Mouse (Mus musculus) 3134 (cell line): Measurements from ENCODE around the gene Pop5.
A peak's percentile ranks its signal among the peaks of the same experiment; 100 is the strongest.

ENCODE experiments used
- DNase-seq: peaks from one replicate; pipeline ENCODE4 v3.0.0-alpha.2; 2011; ENCODE audit warnings: low spot score; ENCODE audit not compliant: insufficient read length; ENCODE audit errors: extremely low read depth

The Pop5 gene

DNA sequence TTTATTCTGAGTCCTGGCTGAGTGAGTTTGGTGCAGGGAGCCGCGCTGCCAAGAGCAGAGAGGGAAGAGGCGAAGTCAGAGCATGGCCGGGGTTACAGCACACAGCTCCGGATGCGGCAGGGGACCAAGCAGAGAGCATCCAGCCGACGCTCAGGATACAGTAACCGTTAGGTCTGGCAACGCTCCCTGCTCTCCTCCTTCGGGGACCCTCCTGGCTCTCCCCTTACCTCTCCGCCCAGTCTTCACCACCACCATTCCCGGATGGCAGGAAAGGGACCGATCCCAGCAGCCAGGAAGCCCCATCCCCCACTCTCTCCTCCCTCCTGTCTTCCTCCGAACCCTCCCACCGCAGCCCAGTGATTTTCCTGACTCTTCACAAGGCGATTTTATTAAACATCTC is 20.8 kb upstream of the Pop5 start:
- no peak for DNase-seq

DNA sequence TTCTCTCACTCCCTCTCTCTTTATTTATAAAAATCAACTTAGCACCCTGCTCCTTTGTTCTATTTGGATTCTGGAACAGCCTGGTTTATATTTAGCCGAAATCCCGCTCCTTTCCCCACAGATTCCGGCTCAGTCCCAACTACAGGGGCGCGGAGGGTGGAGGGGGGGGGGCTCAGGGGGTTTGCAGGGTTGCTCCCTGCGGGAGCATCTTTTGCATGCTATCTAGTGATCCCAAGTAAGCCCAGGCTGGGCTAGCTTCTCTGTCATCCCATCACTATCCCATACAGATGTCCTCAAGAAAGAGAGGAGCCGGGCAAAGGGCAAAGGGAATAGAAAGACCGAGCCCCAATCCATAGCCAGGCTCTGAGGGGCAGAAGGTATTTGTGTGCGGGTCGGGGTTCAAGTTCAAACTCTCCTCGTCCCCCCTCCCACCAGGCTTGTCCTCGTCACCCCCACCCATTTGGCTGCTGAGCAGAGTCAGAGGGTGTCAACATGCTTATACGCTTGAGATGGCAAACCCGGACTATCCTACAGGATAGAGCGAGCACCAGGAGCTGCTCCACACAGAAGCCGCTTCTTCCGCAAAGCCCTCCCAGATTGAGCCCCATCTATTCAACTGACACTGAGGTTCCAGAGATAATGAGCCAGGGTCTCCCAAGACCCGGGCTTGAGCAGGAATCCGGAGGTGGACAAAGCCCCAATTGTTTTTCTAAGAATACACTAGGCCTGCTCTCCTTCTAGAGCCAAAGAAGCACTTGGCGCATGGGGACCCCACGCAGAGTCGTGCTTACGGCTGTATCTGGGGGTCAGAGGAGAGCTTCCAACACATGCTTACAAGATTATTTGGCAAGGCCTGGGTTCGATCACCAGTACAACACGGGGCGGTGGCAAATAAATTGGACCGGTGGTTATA is 20.1 kb upstream of the Pop5 start:
- no peak for DNase-seq

DNA sequence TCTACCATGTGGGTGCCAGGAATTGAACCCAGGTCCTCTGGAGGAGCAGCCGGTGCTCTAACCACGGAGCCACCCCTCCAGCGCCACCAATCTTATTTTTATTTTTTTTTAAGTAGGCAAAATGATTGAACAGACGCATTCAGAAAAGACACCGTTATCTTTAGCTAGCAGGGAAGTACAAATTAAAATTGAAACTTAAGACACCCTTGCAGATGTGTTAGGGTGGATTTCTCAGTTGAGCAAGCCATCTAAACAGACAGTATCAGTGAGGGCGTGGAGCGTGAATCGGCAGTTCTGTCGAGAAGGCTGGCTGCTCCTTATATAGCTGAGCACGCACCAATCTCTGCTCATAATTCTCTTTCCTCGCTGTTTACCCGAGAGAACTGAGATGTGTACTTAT is 17.6 kb upstream of the Pop5 start:
- no peak for DNase-seq

DNA sequence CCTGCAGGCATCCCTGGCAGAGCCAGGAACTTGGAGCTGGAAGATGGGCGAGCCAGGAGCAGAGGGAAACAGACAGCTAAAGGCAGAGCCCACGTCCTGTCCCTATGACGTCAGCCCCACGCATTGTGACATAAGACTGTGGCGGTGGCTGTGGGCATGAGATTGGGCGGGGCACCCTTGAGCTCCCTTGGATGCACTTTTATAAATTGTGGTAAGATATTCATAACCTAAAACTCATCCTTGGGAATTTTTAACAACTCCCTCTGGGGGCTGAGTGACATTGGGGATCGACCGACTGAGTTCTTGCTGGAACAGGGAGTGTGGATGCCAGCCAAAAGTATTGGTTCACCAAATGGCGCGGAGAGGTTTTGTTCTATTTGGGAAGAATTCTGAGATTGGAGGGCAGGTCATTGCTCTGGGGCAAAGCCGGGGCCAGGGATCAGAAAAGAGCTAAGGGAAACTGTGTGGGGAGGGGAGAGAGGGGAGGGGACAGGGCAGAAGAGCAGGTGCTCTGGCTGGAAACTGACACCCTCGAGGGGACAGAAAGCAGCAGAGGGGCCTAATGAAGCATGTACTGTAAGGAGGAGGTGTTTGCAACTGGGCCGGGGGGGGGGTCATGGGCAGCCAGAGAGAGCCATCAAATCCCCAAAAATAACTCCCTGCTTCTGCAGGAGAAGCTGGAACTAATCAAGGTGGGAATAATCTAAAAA is 14.6 kb upstream of the Pop5 start:
- DNase-seq, result no peak

DNA sequence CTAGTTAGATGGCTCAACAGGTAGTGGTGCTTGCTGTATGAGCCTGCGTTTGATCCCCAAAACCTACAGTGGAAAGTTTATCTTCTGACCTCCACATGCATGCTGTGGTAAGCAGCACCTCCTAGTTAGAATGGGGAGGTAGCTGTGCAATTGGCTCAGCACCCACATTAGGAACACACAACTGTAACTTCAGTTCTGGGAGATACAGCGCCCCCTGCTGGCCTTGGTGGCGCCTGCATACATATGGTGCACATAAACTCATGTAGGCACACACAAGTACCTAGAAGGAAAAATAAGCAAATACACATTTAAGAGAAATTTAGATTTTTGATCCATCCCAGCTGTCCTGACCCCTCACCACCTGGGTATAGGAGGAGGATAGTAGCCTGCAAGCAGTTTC is 13.2 kb upstream of the Pop5 start:
- no peak for DNase-seq

DNA sequence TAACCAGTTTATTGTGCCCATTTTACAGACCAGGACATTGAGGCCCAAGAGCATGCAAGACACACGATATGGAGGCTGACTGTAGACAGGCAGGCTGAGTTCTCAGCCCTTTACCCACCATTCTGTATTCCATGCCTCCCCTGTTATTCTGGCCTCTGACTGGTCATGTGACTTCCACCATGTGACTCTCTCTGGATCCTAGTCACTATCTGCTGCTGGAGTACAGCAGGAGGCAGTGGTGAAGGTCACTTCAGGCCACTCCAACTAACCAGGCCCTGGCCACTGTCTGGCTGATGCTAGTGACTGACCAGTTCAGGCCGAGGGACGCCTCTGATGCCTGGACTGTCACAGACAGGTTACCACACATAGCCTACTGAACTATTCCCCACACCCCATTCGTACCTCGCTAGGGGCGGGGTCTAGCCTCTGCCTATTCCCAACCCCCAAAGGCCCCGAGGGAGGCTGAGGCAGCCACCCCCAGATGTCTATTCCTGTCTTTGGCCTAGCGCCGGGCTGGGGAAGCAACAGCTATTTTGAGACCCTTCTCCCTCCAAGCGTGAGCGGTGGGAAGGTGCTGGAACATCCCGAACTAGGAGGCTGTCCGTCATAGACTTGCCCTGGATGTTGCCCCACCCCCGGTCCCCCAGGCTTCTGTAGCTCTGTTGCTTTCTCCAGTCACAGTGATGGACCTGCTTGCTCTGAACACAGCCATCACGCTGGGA is 4.6 kb upstream of the Pop5 start:
- DNase-seq, result no peak

DNA sequence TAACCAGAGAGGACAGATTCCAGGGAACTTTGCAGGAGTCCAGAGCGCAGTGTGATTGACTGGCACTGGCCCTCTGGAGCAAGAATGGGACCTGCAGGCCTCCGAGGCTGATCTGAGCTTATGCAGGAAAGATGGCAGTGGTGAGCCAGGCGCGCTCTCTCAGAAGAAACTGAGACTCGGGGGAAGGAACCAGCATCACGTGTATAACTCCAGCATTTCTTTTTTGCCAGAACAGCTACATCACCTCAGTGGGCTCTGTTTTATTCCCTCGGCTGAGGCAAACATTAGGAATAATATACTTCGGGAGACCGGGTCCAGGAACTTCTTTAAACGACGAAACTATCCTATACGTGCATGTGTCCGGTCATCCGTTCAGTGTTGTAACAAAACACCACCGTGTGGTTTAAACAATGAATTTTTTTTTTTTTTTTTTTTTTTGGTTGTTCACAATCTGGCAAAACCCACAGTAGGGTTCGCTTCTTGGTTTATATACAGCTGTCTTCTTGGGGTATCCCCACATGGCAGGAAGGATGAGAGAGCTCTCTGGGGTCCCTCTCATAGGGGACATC is 4.0 kb upstream of the Pop5 start:
- no peak for DNase-seq

DNA sequence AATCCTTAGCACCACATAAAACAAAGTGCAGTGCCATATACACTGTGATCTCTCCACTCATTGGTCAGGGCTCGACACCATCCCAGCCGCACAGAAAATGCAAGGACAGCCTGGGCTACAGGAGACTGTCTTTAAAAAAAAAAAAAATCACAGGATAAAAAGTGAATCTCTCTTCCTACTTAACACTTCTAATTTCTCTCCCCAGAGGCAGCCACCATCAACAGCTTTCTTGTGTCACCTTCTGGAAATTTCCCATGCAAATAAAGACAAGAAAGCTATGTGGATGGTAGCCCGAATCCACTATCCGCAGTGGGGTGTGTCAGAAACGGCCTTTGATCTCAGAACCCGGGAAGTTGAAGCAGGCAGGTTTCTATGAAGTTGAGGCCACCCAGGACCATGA is 3.1 kb upstream of the Pop5 start:
- no peak for DNase-seq

DNA sequence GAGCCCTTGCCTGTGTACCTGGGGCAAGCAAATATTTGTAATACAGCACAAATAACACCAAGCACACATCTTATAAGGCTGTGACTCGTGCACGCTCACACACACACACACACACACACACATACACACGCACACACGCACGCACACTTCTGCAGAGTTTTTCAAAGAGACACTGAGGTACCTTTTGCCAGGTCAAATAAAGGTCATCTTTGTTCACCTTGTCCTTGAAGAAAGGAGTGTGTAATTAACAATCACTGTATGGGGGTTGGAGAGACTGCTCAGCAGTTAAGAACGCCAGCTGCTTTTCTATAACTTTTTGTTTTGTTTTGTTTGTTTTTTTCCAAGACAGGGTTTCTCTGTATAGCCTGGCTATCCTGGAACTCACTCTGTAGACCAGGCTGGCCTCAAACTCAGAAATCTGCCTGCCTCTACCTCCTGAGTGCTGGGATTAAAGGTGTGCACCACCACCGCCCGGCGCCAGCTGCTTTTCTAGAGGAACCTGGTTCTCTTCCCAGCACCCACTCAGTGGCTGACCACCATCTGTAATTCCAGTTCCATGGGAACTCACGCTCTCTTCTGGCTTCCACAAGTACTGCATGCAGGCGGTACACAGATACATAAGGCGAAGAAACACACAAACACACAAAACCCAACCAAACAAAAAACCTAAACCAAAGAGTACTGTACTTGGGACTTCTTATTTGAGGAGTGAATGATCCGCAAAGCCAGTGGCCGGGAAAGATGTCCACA is 2.4 kb upstream of the Pop5 start:
- DNase-seq, result no peak

DNA sequence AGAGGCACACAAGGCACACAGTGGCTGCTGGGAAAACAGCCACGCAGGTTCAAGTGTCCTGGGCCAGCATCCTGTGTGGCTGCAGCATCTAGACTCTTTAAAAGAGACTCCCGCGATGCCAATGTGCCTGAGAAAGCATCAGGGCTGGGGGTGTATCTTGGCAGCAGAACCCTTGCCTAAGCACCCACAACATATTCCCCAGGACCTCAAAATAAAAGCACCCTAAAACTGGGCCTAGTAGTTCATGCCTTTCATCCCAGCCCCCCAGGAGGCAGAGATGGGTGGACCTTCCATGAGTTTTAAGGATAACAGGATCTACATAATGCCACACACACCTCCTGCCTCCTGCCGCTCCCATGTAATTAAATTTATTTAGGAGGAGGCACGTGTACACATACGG is 1.1 kb upstream of the Pop5 start:
- DNase-seq, result no peak

DNA sequence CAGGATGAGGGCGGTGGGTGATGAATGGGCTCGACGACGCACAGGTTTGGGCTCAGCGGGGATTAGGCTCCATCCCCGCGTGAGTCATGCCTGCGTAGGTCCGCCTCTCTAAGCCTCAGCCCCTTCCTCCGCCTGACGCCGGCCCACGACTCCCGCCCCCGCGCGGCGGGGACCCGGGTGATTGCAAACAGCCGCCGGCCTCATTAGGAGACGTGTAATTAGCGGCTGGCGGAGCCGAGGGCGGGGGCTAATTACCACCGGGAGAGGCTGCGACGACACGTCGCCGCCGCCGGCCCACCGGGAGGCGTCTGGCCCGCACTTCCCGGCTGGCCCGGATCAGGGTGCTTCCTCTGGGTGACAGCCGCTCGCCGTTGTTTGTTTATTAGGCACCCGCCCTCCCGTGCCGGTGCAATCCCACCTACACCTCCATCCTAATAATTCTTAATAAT is 289 bp upstream of the Pop5 start:
- peak; percentile 64 for DNase-seq

DNA sequence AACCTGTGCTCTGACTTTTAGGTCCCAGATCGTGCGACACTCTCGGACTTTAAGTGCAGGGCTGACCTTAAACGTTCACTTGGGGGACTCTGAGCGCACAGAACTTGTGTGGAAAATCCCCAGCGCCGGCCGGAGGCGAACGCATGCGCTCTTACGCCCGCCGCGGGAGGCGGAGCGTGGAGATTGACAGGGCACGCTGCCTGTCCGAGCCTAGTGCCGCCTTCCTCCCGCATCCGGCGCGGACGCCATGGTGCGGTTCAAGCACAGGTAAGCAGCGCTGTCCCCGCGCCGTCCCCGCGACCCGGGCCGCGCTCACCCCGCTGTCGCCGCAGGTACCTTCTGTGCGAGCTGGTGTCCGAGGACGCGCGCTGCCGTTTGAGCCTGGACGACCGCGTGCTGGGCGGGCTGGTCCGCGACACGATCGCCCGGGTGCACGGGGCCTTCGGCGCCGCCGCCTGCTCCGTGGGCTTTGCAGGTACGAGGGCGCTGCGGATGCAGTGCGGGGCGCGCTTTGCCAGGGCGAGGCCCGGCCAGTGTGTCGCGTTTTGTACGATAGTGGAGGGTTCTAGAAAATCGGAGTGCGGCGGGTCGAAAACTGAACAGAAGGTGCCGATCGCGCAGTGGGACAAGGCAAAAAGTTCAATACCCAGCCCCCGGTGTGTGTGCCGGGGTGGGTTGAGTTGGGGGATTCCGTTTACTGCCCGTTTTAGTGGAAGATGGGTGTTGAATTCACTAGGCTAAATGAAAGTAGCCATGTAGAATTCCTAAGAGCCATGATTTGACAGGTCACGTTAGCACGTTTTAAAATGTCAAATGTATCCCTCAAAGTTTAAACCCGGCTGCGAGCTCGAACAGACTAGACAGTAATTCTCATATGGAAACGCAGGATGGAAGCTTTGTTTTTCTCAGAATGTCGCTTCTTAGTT is 2.4 kb downstream of the Pop5 start:
- peak; percentile 92 for DNase-seq

DNA sequence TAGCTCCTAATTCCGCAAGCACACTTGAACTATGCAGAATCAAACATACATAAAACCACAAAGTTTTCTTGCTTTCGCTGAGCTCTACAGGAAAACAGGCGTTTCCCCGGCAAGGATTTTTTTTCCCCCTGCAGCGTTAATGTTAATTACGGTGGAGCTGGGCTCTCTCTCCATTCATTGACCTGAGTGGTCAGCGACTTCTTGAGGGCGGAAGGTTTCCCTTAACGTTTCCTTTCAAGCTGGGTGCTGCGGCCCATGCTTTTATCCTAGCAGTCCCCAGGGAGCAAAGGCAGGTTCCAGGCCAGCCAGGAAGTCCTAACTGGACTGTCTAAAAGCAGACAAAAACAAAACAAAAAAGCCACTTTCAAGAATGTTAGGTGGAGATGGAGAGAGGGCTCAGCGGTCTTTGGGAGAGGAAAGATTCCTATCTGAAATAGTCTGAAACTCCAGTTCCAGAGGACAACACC is 3.1 kb downstream of the Pop5 start:
- DNase-seq, result peak; percentile 25

DNA sequence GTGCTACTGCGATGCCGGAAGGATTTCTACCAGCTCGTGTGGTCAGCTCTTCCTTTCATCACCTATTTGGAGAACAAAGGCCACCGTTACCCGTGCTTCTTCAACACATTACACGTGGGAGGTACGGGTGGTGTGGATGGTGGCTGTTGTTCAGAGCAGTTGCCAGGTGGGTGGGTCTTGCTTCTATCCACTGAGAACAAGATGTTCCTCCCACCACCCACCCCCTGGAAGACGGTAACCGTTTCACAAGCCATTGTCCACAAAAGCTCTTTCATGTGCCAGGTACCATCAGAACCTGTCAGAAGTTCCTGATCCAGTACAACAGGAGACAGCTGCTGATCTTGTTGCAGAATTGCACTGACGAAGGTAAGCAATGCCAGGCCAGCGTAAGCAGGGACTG is 4.6 kb downstream of the Pop5 start:
- DNase-seq, result no peak

DNA sequence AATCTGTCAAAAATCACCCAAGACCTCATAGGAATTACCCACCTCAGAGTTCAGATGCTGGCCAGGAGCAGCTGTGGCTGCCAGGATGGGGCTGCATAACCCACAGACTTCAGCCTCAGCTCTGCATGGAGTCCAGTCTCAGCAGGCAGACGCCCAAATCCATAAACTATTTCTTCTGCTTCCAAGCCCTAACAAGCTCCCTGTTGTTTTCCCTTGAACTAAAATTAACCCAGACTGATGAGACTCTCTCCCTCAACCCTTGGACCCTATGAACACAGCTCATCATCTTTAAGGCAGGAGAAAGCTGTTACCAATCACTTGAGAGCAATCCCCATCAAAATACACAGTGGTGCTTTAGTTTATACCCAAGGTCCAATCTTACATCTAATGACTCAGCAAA is 19.8 kb downstream of the Pop5 start:
- no peak for DNase-seq

DNA sequence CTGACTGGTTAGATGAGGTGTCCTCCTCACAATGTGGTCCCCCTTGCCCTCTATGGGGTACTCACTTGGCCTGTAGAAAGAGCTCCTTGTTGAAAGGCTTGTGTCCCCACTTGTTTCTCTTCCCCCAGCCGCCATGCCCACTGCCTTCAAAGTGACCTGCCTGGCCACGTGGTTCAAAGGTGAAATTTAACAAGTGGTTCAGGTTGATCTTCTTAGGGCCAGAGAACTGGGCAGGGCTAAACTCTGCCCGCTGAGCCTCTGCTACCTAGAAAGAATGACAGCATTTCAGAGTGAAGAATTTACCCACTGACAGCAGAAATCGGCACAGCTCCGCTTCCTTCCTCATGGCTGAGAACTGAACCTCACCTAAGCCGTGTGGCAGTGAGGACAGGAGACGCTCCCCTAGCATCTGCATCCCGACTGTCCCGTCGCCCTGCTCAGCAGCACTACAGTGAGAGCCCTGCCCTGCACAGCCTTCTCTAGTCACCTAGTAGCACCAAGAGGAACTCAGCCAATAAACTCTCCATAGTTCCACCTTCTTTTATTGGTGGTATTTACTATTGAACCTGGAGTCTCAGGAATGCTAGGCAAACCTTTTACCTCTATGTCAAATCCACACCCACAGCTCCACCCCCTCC is 21.4 kb downstream of the Pop5 start:
- no peak for DNase-seq

DNA sequence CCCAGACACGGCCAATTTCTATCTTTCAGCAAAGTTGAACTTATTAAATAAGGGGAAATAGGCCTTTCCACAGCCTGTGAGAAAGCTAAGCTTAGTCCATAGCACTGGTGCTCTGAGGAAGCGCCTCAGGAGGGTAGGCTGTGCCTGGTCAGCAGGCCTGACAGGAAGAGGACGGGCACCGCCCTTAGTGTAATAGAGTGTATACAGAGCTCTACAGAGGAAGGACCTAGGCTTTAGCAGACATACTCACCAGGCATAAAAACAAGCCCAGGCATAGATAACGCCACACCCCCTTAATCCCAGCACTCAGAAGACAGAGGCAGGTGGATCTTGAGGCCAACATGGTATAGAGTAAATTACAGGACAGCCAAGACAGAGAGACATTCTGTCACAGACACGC is 24.7 kb downstream of the Pop5 start:
- DNase-seq, result no peak

DNA sequence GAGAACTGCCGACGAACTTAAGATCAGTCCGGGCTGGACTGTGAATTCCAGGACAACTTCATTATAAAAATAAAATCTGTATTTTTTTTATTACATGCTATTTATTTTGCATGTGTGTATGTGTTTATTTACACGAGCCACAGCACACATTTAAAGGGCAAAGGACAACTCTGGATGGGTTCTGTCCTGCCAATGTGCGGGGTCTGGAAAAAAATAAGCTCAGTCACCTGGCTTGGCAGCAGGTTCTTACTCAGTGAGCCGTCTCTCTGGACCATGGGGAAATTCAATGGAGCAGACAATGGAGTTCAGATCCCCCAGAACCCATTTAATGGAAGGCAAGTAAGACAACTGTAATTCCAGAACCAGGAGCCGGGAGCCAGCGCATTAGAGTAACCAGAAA is 25.5 kb downstream of the Pop5 start:
- DNase-seq, result no peak

DNA sequence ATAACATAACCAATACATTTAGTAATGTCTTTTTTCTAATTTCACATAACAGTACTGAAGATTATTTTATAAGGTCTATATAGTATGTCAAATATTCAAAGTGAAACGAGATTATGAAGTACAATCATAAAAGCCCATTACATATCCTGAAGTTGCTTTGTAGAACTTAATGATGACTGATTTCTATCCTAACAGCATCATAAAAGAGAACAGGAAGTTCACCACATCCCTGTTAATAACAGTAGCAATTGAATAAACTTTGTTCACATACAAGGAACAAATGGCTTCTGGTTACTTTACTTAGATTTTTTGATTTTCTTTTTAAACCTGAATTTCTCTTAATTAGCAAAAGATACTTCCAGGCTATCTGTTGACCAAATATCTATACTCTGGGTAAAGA is 26.2 kb downstream of the Pop5 start:
- no peak for DNase-seq
